Mouse (Mus musculus) embryo, embryonic 11 days (tissue): ENCODE measurements around the gene Trim11.
"Not testable (repeated sequence)": the region's sequence is repeated elsewhere in the genome, so short reads cannot be mapped to it uniquely, and the experiment has no call there.

ENCODE experiments used
- DNase-seq: peaks from one replicate; pipeline ENCODE4 v3.0.0-alpha.2; 2015

Trim11 gene

GRCm38 (mm10) chr11:58978027-58978705 is at the start of gene Trim11:
Trim11 (plus strand) TSS chr11:58978093.
- DNase-seq = peak; percentile 90

- no peak for DNase-seq
Observed at GRCm38 (mm10) chr11:58929055-58929454, 48.8 kb upstream of the Trim11 start.

GRCm38 (mm10) chr11:58929641-58930040 is 48.3 kb upstream of the Trim11 start:
- no peak for DNase-seq

GRCm38 (mm10) chr11:58930254-58930653 is 47.6 kb upstream of the Trim11 start:
- DNase-seq = no peak

- DNase-seq = no peak
Observed at GRCm38 (mm10) chr11:58931576-58931975, 46.3 kb upstream of the Trim11 start.

- peak; percentile 65 for DNase-seq
Observed at GRCm38 (mm10) chr11:58937909-58938308, 40.0 kb upstream of the Trim11 start.

GRCm38 (mm10) chr11:58938322-58939087 is 39.4 kb upstream of the Trim11 start, which contains the start of gene Rnf187:
Rnf187 (minus strand) TSS chr11:58938916.
- DNase-seq = peak; percentile 96

- no peak for DNase-seq
Observed at GRCm38 (mm10) chr11:58939088-58939439, 38.8 kb upstream of the Trim11 start.

GRCm38 (mm10) chr11:58944136-58944535 is 33.8 kb upstream of the Trim11 start:
- DNase-seq = no peak

- DNase-seq = no peak
Observed at GRCm38 (mm10) chr11:58947306-58947705, 30.6 kb upstream of the Trim11 start.

- peak; percentile 64 for DNase-seq
Observed at GRCm38 (mm10) chr11:58947798-58948528, 29.9 kb upstream of the Trim11 start.

GRCm38 (mm10) chr11:58948542-58949479 is 29.1 kb upstream of the Trim11 start, which contains the start of gene Hist3h2ba:
Hist3h2ba (plus strand) TSS chr11:58948920.
- peak; percentile 88 for DNase-seq

- peak; percentile 82 for DNase-seq
Observed at GRCm38 (mm10) chr11:58949480-58950431, 28.1 kb upstream of the Trim11 start.

- no peak for DNase-seq
Observed at GRCm38 (mm10) chr11:58951210-58951609, 26.7 kb upstream of the Trim11 start.

- peak; percentile 73 for DNase-seq
Observed at GRCm38 (mm10) chr11:58953351-58954169, 24.3 kb upstream of the Trim11 start.

GRCm38 (mm10) chr11:58954170-58954419 is 23.8 kb upstream of the Trim11 start:
- not testable (repeated sequence) for DNase-seq

- DNase-seq = peak; percentile 97
Observed at GRCm38 (mm10) chr11:58954420-58955142, 23.3 kb upstream of the Trim11 start, which contains the start of the genes Hist3h2a and Trim17. Hist3h2a (plus strand) TSS chr11:58954685. Trim17 (plus strand) TSS chr11:58954685.

- peak; percentile 62 for DNase-seq
Observed at GRCm38 (mm10) chr11:58955143-58955867, 22.6 kb upstream of the Trim11 start.

GRCm38 (mm10) chr11:58955868-58956257 is 22.0 kb upstream of the Trim11 start:
- DNase-seq = no peak
